Mouse (Mus musculus) adrenal gland (tissue): Measurements from ENCODE around the gene Ppm1h.

Experiments
- intact Hi-C: fragments of 180-260 bp; cut with DNase I; formaldehyde crosslinking; loops from one replicate; pipeline ENCODE4 v1.15.1; 2025
- long read RNA-seq, 2 experiments: library from polyadenylated mRNA; unstranded; transcript quantifications; one replicate each; pipeline ENCODE4 v2.0.0; 2020; ENCODE audit warnings: borderline replicate concordance in 1 of 2; ENCODE audit not compliant: insufficient replicate concordance in 1 of 2

The Ppm1h gene
- long read RNA-seq, experiment 1, full-length matches to known transcripts, result 4 of 14 reads
- long read RNA-seq, experiment 1, partial matches to known transcripts, result 0 of 14 reads
- long read RNA-seq, experiment 1, other reads (novel, unspliced or antisense), result 10 of 14 reads
- long read RNA-seq, experiment 2, full-length matches to known transcripts, result 1 of 6 reads
- long read RNA-seq, experiment 2, partial matches to known transcripts, result 0 of 6 reads
- long read RNA-seq, experiment 2, other reads (novel, unspliced or antisense), result 5 of 6 reads

DNA sequence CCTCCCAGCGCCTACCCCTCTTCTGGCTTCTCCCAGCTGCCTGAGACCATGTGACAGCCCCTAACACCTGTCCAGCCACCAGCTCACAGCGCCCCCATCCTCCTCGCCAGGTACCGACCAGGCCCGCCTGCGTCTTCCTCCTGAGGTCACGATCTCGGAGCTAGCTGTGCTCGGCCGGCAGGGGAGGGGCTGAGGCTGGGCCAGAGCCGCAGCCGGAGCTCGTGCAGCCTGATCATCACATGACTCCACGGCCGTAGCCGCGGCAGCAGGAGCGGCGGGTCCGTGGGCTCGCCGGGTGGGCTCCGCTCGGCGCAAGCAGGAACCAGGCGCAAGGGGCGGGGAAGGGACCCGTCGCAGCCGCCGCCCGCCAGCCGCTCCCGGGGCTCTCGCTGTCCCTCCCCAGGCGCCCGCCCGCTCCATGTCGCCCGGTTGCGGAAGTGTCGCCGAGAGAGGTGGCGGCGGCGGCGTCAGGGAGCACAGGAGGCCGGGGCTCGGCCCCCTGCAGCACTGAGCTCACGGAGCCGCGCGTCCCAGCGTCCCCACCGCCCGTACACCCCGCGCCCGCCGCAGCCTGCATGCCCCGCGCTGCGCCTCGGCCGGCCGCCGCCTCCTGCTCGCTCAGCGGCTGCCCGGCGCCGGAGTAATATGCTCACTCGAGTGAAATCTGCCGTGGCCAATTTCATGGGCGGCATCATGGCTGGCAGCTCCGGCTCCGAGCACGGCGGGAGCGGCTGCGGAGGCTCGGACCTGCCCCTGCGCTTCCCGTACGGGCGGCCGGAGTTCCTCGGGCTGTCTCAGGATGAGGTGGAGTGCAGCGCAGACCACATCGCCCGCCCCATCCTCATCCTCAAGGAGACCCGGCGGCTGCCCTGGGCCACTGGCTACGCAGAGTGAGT is at the start of gene Ppm1h:
Gene Ppm1h (plus strand): TSS at position 222 of the 896 bp plus-strand sequence.
- intact Hi-C loops, result loop anchor here (5.0 to 10.0 kb wide), 2 partner anchors 34 to 116 kb away; no protein-coding TSS in a partner anchor

DNA sequence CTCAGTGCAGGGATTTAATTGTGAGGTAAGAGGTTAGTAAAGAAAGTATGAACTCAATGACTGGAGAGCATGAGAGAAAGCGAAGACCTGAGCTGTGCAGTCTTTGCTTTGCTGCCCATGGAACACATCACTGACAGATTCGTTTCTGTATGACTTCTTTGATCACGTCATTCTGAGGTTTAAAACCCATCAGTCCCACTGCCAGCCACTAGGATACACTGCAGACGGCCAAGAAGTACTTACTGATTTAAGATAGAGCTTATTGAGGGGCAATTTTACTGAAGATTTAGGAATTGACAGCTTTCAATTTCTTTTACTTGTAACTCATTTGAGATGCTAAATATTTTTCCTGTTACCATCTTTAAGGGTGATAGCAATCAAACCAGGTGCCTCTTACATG is 49.6 kb upstream of the Ppm1h start:
- intact Hi-C loops, result no loop called here

GRCm38 (mm10) chr10:122639879-122640278 is 38.7 kb upstream of the Ppm1h start:
- intact Hi-C loops, result no loop called here

GRCm38 (mm10) chr10:122641263-122641795 is 37.2 kb upstream of the Ppm1h start:
- intact Hi-C loops, result no loop called here

GRCm38 (mm10) chr10:122642125-122642524 is 36.4 kb upstream of the Ppm1h start:
- intact Hi-C loops, result no loop called here

DNA sequence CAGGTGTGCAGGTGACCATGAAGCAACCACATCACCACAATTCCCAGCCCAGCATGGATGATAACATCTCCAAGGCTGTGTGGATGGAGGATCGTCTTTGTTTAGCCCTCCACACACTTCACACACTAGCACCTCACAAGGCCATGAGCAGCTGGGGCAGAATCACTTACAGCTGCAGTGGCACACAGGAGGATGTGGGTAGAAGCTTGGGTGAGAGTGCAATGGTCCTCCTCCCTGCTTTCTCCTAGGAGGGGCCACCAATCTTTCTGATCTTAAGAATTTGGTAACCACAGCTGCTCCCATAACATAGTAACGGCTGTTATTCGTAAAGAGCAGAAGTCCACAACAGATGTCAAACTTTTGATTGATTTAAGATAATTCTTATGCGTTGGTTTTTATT is 26.6 kb upstream of the Ppm1h start:
- intact Hi-C loops, result no loop called here

DNA sequence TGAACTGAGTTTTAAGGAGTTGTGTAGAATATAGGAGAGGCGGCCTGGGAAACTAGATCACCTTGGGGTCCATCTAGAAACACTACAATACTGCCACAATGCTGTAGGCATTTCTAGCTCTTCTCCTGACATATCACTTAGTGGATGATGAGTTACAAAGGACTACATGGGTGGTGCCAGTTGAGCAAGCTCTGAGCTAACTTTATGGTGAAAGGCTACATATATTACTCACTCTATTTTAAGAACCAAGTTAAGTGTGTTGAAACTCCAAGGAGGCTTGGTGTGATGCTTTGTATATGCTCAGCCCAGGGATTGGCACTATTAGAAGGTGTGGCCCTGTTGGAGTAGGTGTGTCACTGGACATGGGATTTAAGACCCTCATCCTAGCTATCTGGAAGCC is 26.0 kb upstream of the Ppm1h start:
- intact Hi-C loops, result no loop called here

GRCm38 (mm10) chr10:122665652-122666051 is 12.9 kb upstream of the Ppm1h start:
- intact Hi-C loops, result no loop called here

- intact Hi-C loops, result loop anchor here (5.0 to 10.0 kb wide), 2 partner anchors 109 to 124 kb away; no protein-coding TSS in a partner anchor
These were observed 7.3 kb upstream of the Ppm1h start for GRCm38 (mm10) chr10:122671253-122671652.

DNA sequence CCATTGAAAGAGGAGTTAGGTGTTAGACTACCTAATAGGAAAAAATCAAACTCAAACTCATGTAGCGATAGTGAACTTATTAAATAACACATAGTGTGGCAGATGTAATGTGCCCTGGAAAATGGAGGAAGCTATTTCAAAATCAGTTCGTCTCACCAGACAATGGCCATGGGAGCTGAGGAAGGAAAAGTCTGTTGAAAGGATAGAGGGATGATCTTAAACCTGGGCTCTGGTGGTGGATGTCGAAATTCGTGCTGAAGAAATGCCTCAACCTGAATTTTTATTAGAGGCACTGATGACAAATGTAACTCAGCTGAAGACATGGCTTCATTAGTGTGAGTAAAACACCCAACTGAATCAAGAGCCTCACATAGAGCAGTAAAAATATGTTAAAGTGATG is 6.5 kb upstream of the Ppm1h start:
- intact Hi-C loops, result loop anchor here (5.0 to 10.0 kb wide), 2 partner anchors 110 to 123 kb away; no protein-coding TSS in a partner anchor

DNA sequence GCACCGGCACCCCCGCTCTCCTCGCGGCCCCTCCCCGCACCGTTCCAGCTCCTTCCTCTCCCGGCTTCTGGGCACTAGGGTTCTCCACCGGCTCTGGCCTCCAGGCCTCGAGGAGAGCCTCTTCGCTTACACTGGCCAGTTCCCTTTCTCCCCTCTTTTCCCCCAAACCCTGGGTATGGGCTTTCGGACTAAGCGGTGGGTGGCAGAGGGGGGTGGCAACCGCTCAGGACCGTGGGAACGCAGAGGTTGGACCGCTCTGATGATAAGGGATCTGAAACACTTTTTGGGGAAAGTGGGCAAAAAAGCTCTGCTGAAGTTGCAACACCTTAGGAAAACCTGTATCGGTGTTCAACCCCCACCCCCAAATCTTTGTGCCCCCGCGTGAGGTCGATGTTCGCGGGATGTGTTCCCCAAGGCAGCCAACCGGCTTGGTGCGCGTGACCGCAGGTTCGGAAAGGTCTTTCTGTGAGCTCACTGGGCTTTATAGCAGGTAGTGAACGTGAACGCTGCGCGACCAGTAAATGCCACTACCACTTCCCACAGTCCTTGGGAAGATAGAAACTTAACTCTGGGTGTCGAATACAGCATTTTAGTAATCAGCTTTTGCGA is 979 bp downstream of the Ppm1h start:
- intact Hi-C loops, result loop anchor here (5.0 to 10.0 kb wide), 2 partner anchors 33 to 115 kb away; no protein-coding TSS in a partner anchor

DNA sequence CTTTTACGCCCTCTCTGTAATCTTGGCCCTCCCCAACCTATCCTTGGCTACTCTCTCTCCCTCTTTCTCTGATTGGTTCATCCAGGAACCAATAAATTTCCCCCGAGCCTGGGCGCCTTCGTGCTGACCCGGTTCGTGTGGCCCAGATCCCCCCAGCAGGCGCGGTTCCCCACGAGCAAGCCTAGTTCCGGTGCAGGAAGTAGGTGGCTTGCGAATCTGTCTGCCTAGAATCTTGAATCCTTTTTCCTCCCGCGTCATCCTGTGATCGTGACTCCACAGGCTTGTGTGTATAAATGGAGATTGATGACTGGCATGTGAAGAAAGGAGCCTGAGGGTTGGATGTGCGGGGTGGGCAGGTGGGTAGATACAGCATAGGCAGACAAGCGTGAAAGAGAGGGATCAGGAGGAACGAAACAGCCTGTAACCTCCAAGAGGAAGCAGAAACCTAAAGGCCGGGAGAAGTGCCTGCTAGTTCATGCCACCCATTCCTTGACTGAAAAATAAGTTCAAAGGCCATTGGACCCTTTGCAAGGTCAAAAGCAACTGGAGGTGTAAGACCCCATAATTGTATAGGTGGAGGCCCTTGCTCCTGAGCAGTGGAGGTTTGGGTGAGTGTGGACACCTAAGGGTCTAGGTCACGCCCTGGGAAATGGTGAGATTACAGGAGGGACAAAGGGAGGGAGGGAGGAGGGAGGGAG is 2.0 kb downstream of the Ppm1h start:
- intact Hi-C loops, result no loop called here

DNA sequence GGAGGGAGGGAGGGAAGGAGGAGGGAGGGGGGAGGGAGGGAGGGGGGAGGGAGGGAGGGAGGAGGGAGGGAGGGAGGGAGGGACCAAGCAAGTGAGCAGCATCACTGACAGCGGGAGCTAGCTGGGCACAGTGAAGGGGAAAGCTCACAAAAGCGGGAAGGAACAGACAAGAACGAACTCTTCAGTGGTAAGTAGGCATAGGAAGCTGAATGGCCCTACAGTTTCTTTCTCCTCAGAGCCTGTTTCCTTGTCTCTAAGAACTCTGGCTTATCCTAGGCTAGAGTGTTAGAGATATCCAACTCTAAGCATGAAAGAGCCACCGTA is 2.5 kb downstream of the Ppm1h start:
- intact Hi-C loops, result no loop called here

DNA sequence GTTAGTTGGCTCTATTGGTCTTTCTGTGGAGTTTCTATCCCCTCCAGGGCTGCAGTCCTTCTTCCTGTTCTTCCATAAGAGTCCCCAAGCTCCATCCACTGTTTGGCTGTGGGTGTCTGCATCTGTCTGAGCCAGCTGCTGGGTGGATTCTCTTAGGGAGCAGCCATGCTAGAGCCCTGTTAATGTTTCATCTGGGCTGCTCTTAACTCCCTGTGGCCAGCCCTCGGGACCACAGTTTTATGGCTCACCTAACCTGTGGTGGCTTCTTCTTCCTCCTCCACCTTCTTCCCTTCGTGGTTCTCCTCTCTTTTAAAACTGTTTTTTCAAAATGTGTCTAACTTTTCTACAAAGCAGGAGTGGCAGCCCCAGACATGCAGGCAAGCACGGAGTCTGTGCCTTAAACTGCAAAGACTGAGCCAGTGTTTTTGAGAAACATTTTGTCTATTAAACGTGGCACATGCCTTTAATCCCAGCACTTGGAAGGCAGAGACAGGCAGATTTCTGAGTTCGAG is 5.3 kb downstream of the Ppm1h start:
- intact Hi-C loops, result no loop called here

- intact Hi-C loops, result no loop called here
These were observed 6.7 kb downstream of the Ppm1h start for GRCm38 (mm10) chr10:122685297-122685696.

DNA sequence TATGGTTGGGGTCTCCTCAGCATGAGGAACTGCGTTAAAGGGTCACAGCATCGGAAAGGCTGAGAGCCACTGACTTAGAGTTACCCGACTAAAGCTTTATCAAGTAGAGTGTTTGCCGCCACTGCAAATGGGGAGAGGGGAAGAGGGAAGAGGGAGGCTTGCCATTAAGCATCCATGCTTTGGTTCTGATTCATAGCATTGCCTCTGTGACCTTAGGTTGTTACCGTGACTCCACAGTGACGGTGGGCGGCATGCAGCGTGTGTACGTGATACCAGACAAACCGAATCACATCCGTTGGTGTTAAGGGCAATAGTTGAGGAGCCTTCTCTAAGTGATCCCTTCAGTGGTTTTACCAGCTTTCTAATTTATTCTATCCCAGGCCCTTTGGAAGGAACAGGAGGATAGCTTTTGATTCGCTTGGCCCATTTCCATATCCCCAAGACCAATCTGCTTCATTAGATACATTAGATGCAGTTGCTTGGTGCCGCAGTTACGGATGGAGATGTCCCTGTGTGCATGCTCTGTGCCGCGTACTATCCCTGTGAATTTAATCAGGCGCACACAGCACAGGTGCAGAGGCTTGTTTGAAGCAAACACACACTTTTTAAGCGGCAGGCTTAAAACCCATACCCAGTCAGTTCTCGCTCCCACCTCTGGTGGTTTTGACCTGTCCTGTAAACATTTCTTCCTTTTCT is 7.4 kb downstream of the Ppm1h start:
- intact Hi-C loops, result no loop called here

DNA sequence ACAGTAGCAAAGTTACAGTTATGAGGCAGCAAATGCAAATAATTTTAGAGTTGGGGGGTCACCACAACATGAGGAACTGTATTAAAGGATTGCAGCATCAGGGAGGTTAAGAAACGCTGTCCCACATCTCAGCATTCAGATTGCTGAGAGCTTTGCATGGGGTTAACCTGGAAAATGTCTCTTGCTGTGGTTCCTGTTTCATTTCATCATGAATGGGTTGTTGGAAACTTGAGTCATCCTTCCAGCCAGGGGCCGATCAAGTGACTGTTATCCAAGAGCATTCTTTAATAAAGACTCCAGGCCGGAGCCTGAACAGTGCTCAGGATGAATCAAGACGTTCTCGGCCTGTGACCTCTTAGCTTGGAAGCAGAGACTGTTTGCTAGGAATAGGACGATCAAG is 12.1 kb downstream of the Ppm1h start:
- intact Hi-C loops, result no loop called here

- intact Hi-C loops, result no loop called here
These were observed 14.7 kb downstream of the Ppm1h start for GRCm38 (mm10) chr10:122693158-122693777.

GRCm38 (mm10) chr10:122693911-122694618 is 15.5 kb downstream of the Ppm1h start:
- intact Hi-C loops, result no loop called here
